ENCODE assay signal across 9 mouse cellular contexts in genomic region chr5:104113491-104114172, GRCm38 (mm10). TPM values are rescaled to one million over a fixed set of nuclear protein-coding genes. Genes with fewer than 3 reads are reported as not detected.
DNase-seq lines count a peak whose midpoint lies in the region; ATAC-seq and TF ChIP-seq lines count a peak whose summit lies in the region.
"Had no signal": no experiment of that assay in that cellular context is flagged by ENCODE, and none has a peak within 500 bp of the region (broad histone marks: within the 10 kb centered on the region; RNA-seq: fewer than 3 reads in every experiment).

Sparcl1 (minus strand) TSS chr5:104113733.

- H3K27ac ChIP-seq in embryonic facial prominence, embryonic 12.5 days = peak within 1 kb of the TSS; percentile 75
- H3K27ac ChIP-seq in intestine, postnatal 0 days (ENCODE audit: low read depth, low read length) = peak within 1 kb of the TSS; percentile 29; the same call in 1 of the 2 replicates
- peak within 1 kb of the TSS; percentile 69 for H3K27ac ChIP-seq in limb, embryonic 10.5 days
- H3K27ac ChIP-seq in neural tube, embryonic 12.5 days = peak within 1 kb of the TSS; percentile 58

- peaks cover 39% of the 10 kb centered on the region for H3K4me1 ChIP-seq in embryonic facial prominence, embryonic 12.5 days
- no peaks in the 10 kb centered on the region for H3K4me1 ChIP-seq in intestine, postnatal 0 days (replicated peaks; ENCODE audit: control insufficient read depth, insufficient read depth, low read length)
- H3K4me1 ChIP-seq in limb, embryonic 10.5 days = peaks cover 52% of the 10 kb centered on the region
- H3K4me1 ChIP-seq in neural tube, embryonic 12.5 days = peaks cover 61% of the 10 kb centered on the region

- TF ChIP-seq CTCF in intestine, postnatal 0 days (IDR thresholded peaks at IDR 0.05; ENCODE audit: low read depth) = no peak

- peak within 1 kb of the TSS; percentile 34 for H3K4me2 ChIP-seq in embryonic facial prominence, embryonic 12.5 days (replicated peaks)
- peak within 1 kb of the TSS; percentile 56 for H3K4me2 ChIP-seq in intestine, postnatal 0 days (replicated peaks; ENCODE audit: low read depth)
- H3K4me2 ChIP-seq in neural tube, embryonic 12.5 days (replicated peaks) = peak within 1 kb of the TSS; percentile 54

- H3K9me3 ChIP-seq in embryonic facial prominence, embryonic 12.5 days = no peaks in the 10 kb centered on the region
- H3K9me3 ChIP-seq in intestine, postnatal 0 days (ENCODE audit: control insufficient read depth) = no peaks in the 10 kb centered on the region
- H3K9me3 ChIP-seq in limb, embryonic 10.5 days (replicated peaks) = no peaks in the 10 kb centered on the region
- H3K9me3 ChIP-seq in neural tube, embryonic 12.5 days = no peaks in the 10 kb centered on the region

- 23% methylated on average over 15 of the region's 15 CpGs for WGBS in embryonic facial prominence, embryonic 12.5 days
- WGBS in intestine, postnatal 0 days = 50% methylated on average over 15 of the region's 15 CpGs
- WGBS in limb, embryonic 10.5 days = 32% methylated on average over 15 of the region's 15 CpGs
- WGBS in neural tube, embryonic 12.5 days = 7% methylated on average over 15 of the region's 15 CpGs

- DNase-seq in embryo, embryonic 11 days = peak; percentile 53
- DNase-seq in embryo, embryonic 9.5 days (ENCODE audit: extremely low spot score) = no peak
- DNase-seq in heart, adult 18-20 months = peak; percentile 78 to 84
- DNase-seq in limb, embryonic 10.5 days (ENCODE audit: low spot score) = no peak
- no peak for DNase-seq in liver

- H3K4me3 ChIP-seq in embryonic facial prominence, embryonic 12.5 days = peak within 1 kb of the TSS; percentile 17
- peak within 1 kb of the TSS; percentile 25 for H3K4me3 ChIP-seq in intestine, postnatal 0 days (ENCODE audit: low read depth, low read length)
- H3K4me3 ChIP-seq in limb, embryonic 10.5 days = peak within 1 kb of the TSS; percentile 25
- peak within 1 kb of the TSS; percentile 13 for H3K4me3 ChIP-seq in neural tube, embryonic 12.5 days

- no peaks in the 10 kb centered on the region for H3K27me3 ChIP-seq in embryonic facial prominence, embryonic 12.5 days
- H3K27me3 ChIP-seq in intestine, postnatal 0 days (replicated peaks; ENCODE audit: control insufficient read depth, insufficient read depth, low read length) = no peaks in the 10 kb centered on the region
- no peaks in the 10 kb centered on the region for H3K27me3 ChIP-seq in limb, embryonic 10.5 days (ENCODE audit: low read depth, poor library complexity, severe bottlenecking)
- no peaks in the 10 kb centered on the region for H3K27me3 ChIP-seq in neural tube, embryonic 12.5 days (replicated peaks)

- no peak for ATAC-seq in embryonic facial prominence, embryonic 12.5 days (ENCODE audit: insufficient number of reproducible peaks, insufficient read depth, low FRiP score, low TSS enrichment)
- ATAC-seq in intestine, postnatal 0 days = no peak
- ATAC-seq in neural tube, embryonic 12.5 days (ENCODE audit: low FRiP score, low read depth) = no peak

- 0 out of 2 replicates have a peak within 1 kb of the TSS, but pooled peaks have one; percentile 4 for H3K9ac ChIP-seq in embryonic facial prominence, embryonic 12.5 days
- H3K9ac ChIP-seq in intestine, postnatal 0 days (ENCODE audit: low read depth, low read length) = no peak within 1 kb of the TSS; the same call in 1 of the 2 replicates
- H3K9ac ChIP-seq in neural tube, embryonic 12.5 days = peak within 1 kb of the TSS; percentile 45

- no peaks in the 10 kb centered on the region for H3K36me3 ChIP-seq in embryonic facial prominence, embryonic 12.5 days
- no peaks in the 10 kb centered on the region for H3K36me3 ChIP-seq in intestine, postnatal 0 days (ENCODE audit: control insufficient read depth, insufficient read depth)
- no peaks in the 10 kb centered on the region for H3K36me3 ChIP-seq in limb, embryonic 10.5 days
- no peaks in the 10 kb centered on the region for H3K36me3 ChIP-seq in neural tube, embryonic 12.5 days

RNA-seq across cellular contexts. Expression of gene Sparcl1, which starts in this region (rescaled TPM):
- polyA plus RNA-seq in embryonic facial prominence, embryonic 12.5 days (2016; fragmentation: Nextera tagmentation; extraction: Ambion mirVana) = 50.1 and 50.9 TPM in 2 replicates
- total RNA-seq in heart, adult 18-20 months (2021) = 100 to 1,000 TPM; 186 to 203 TPM
- 158 and 165 TPM in 2 replicates for polyA plus RNA-seq in intestine, postnatal 0 days (2015; fragmentation: Nextera tagmentation; extraction: Ambion mirVana)
- 9.4 and 17.1 TPM in 2 replicates for polyA plus RNA-seq in limb, embryonic 10.5 days (2016; fragmentation: Nextera tagmentation; extraction: Ambion mirVana)
- 88.0 and 95.9 TPM in 2 replicates for polyA plus RNA-seq in neural tube, embryonic 12.5 days (2016; fragmentation: Nextera tagmentation; extraction: Ambion mirVana)
- polyA plus RNA-seq: C2C12 had no signal

Comparison
In these comparisons a context has a peak if more than half of its experiments do, and no peak if none do; other contexts are left out.
1. DNase-seq: peak in embryo, embryonic 11 days (single experiment) and heart, adult 18-20 months (2 of 2); none in embryo, embryonic 9.5 days (single experiment), limb, embryonic 10.5 days (single experiment) and liver (single experiment).
2. Peak in every context shown above with its lines, with median percentiles within 50 percentile points of each other: H3K27ac ChIP-seq, H3K4me2 ChIP-seq and H3K4me3 ChIP-seq.